In genomic region chr12:88432277-88432676, GRCm38 (mm10) we compare ENCODE assay signal across 18 mouse cellular contexts.
"Had no signal": no experiment of that assay in that cellular context is flagged by ENCODE, and none has a peak within 500 bp of the region (broad histone marks: within the 10 kb centered on the region; RNA-seq: fewer than 3 reads in every experiment).

No protein-coding gene starts in this region.

- ATAC-seq: midbrain, embryonic 16.5 days had no signal

- H3K4me2 ChIP-seq: lung, embryonic 14.5 days; midbrain, embryonic 12.5 days; neural tube, embryonic 13.5 days; neural tube, embryonic 15.5 days had no signal

- H3K4me3 ChIP-seq: midbrain, embryonic 10.5 days; midbrain, embryonic 12.5 days; neural tube, embryonic 13.5 days; neural tube, embryonic 15.5 days had no signal

- H3K9ac ChIP-seq: lung, embryonic 14.5 days; midbrain, embryonic 12.5 days; neural tube, embryonic 13.5 days; neural tube, embryonic 15.5 days had no signal

- H3K4me1 ChIP-seq: midbrain, embryonic 10.5 days had no signal

- H3K27me3 ChIP-seq: midbrain, embryonic 12.5 days; neural tube, embryonic 13.5 days; neural tube, embryonic 15.5 days had no signal

- H3K27ac ChIP-seq: midbrain, embryonic 10.5 days; midbrain, embryonic 12.5 days; neural tube, embryonic 13.5 days; neural tube, embryonic 15.5 days had no signal

- H3K9me3 ChIP-seq: midbrain, embryonic 10.5 days; midbrain, embryonic 12.5 days; neural tube, embryonic 13.5 days; neural tube, embryonic 15.5 days had no signal

- DNase-seq: lung, adult 18-20 months; lung, embryonic 14.5 days; lung, postnatal 10 days; lung, postnatal 4 days; midbrain, embryonic 14.5 days; retina, postnatal 1 day; right cerebral cortex, adult 18-20 months; right cerebral cortex, postnatal 25 days; right cerebral cortex, postnatal 4 days; spleen, adult 18-20 months; thymus, adult 18-20 months; thymus, postnatal 14 days; thymus, postnatal 36 days had no signal

- H3K36me3 ChIP-seq: midbrain, embryonic 12.5 days had no signal
